21 mouse cellular contexts compared by ENCODE assay signal in genomic region chr16:22100067-22100466, GRCm38 (mm10).
DNase-seq lines count a peak whose midpoint lies in the region; TF ChIP-seq lines count a peak whose summit lies in the region.
"Had no signal": no experiment of that assay in that cellular context is flagged by ENCODE, and none has a peak within 500 bp of the region (broad histone marks: within the 10 kb centered on the region; RNA-seq: fewer than 3 reads in every experiment).

No protein-coding gene starts in this region.

- no peak for DNase-seq in heart, adult 2 months
- no peak for DNase-seq in heart, postnatal 4 days
- no peak for DNase-seq in left cerebral cortex, adult 2 months (ENCODE audit: extremely low spot score in 1 of 2, low spot score in 2 of 2)
- DNase-seq in left cerebral cortex, postnatal 25 days (ENCODE audit: low spot score in 2 of 2) = no peak
- no peak for DNase-seq in CH12.LX (ENCODE audit: extremely low read depth)
- DNase-seq in adrenal gland, postnatal 25 days = no peak
- DNase-seq in cerebellum, adult 11 months = no peak
- DNase-seq: cerebellum, adult 18-20 months; cerebellum, postnatal 36 days; heart, adult 11 months; kidney, adult 8-10 months; lung, postnatal 4 days; thymus, adult 2 months had no signal

- no peak overlapping the region for H3K4me2 ChIP-seq in CH12.LX (ENCODE audit: insufficient read depth, low read depth, poor library complexity, severe bottlenecking)
- H3K4me2 ChIP-seq: forebrain, embryonic 13.5 days; heart, embryonic 15.5 days; hindbrain, embryonic 14.5 days; liver, embryonic 15.5 days; midbrain, embryonic 12.5 days had no signal

- no peak overlapping the region for H3K9ac ChIP-seq in heart, adult 2 months (ENCODE audit: low read depth, low read length)
- H3K9ac ChIP-seq in CH12.LX (ENCODE audit: insufficient read depth, low read depth) = no peak overlapping the region
- H3K9ac ChIP-seq: forebrain, embryonic 13.5 days; heart, embryonic 15.5 days; hindbrain, embryonic 14.5 days; liver, embryonic 15.5 days; midbrain, embryonic 12.5 days had no signal

- H3K4me3 ChIP-seq in heart, adult 2 months = no peak overlapping the region
- H3K4me3 ChIP-seq in left cerebral cortex, adult 2 months = no peak overlapping the region
- H3K4me3 ChIP-seq in CH12.LX (replicated peaks in 1 of 3; ENCODE audit: low read depth in 2 of 3, low read length in 2 of 3, poor library complexity in 1 of 3) = no peak overlapping the region
- no peak overlapping the region for H3K4me3 ChIP-seq in bone marrow macrophage, adult 2 months (ENCODE audit: insufficient read depth, low read length)
- H3K4me3 ChIP-seq: embryonic facial prominence, embryonic 10.5 days; forebrain, embryonic 13.5 days; heart, embryonic 15.5 days; liver, embryonic 15.5 days; midbrain, embryonic 12.5 days; myocyte had no signal

- no peaks in the 10 kb centered on the region for H3K36me3 ChIP-seq in heart, adult 2 months (ENCODE audit: control insufficient read depth, insufficient read depth, low read length)
- H3K36me3 ChIP-seq in CH12.LX (replicated peaks in 1 of 2; ENCODE audit: control insufficient read depth in 1 of 2, insufficient read depth in 1 of 2, low read length in 1 of 2) = no peaks in the 10 kb centered on the region
- H3K36me3 ChIP-seq: heart, embryonic 15.5 days; liver, embryonic 15.5 days; midbrain, embryonic 12.5 days had no signal

- intact Hi-C loops in heart, adult 2 months (cut with DNase I) = loop anchor here (10.0 kb wide), 1 partner anchor 165 kb away; the partner anchor contains the start of gene Tra2b
- intact Hi-C loops in left cerebral cortex, adult 2 months (cut with DNase I) = no loop called here
- intact Hi-C loops in left cerebral cortex, postnatal 25 days (cut with DNase I) = loop anchor here (10.0 kb wide), 2 partner anchors 185 to 495 kb away; no protein-coding TSS in a partner anchor

- TF ChIP-seq RAD21 in CH12.LX (IDR thresholded peaks at IDR 0.05; ENCODE audit: low read depth, low read length) = peak; percentile 73

- no peak for TF ChIP-seq POLR2A in heart, adult 2 months (IDR thresholded peaks at IDR 0.05; ENCODE audit: insufficient read depth, low read depth, low read length)
- TF ChIP-seq POLR2A in CH12.LX (IDR thresholded peaks at IDR 0.05; ENCODE audit: low read depth, low read length) = no peak
- no peak for TF ChIP-seq POLR2A in bone marrow macrophage, adult 2 months (IDR thresholded peaks at IDR 0.05; ENCODE audit: borderline replicate concordance, low read depth, low read length)

- WGBS in heart, adult 2 months = 75% methylated on average over 2 of the region's 2 CpGs

- no peaks in the 10 kb centered on the region for H3K79me2 ChIP-seq in heart, adult 2 months (replicated peaks; ENCODE audit: control insufficient read depth, insufficient read depth, low read length)
- no peaks in the 10 kb centered on the region for H3K79me2 ChIP-seq in CH12.LX (replicated peaks; ENCODE audit: control insufficient read depth, extremely low read depth, insufficient read depth, poor library complexity, severe bottlenecking)

- no peaks in the 10 kb centered on the region for H3K27me3 ChIP-seq in heart, adult 2 months (ENCODE audit: control insufficient read depth, insufficient read depth, low read length)
- H3K27me3 ChIP-seq in CH12.LX (replicated peaks) = peaks cover 4% of the 10 kb centered on the region
- H3K27me3 ChIP-seq: forebrain, embryonic 13.5 days; heart, embryonic 15.5 days; liver, embryonic 15.5 days; midbrain, embryonic 12.5 days had no signal

- in situ Hi-C loops in CH12.LX (cut with MboI; ENCODE audit: low pct_ligation_motif_present, low pct_unique_long_range_greater_than_20kb, low sequenced_read_pairs) = no loop called here

- H3K9me3 ChIP-seq in CH12.LX (replicated peaks; ENCODE audit: low read length) = no peaks in the 10 kb centered on the region
- H3K9me3 ChIP-seq: heart, embryonic 15.5 days; liver, embryonic 15.5 days; midbrain, embryonic 12.5 days had no signal

- no peaks in the 10 kb centered on the region for H3K4me1 ChIP-seq in heart, adult 2 months (ENCODE audit: control insufficient read depth, insufficient read depth, low read length)
- peaks cover 2 to 22% of the 10 kb centered on the region in 2 experiments; a peak in 3 of 4 replicates for H3K4me1 ChIP-seq in CH12.LX (ENCODE audit: control insufficient read depth in 1 of 2, insufficient read depth in 2 of 2)
- peaks cover 35% of the 10 kb centered on the region for H3K4me1 ChIP-seq in bone marrow macrophage, adult 2 months (ENCODE audit: control insufficient read depth, insufficient read depth, low read length)
- H3K4me1 ChIP-seq: liver, embryonic 15.5 days had no signal

- no peak overlapping the region for H3K27ac ChIP-seq in heart, adult 2 months
- no peak overlapping the region for H3K27ac ChIP-seq in left cerebral cortex, adult 2 months
- H3K27ac ChIP-seq in CH12.LX (ENCODE audit: insufficient read depth, low read depth) = no peak overlapping the region
- H3K27ac ChIP-seq in bone marrow macrophage, adult 2 months (ENCODE audit: insufficient read depth, low read depth, low read length) = no peak overlapping the region
- H3K27ac ChIP-seq: embryonic facial prominence, embryonic 10.5 days; forebrain, embryonic 13.5 days; heart, embryonic 15.5 days; hindbrain, embryonic 14.5 days; liver, embryonic 15.5 days; midbrain, embryonic 12.5 days had no signal

- peak; percentile 47 for TF ChIP-seq CTCF in heart, adult 2 months (IDR thresholded peaks at IDR 0.05)
- TF ChIP-seq CTCF in left cerebral cortex, adult 2 months (IDR thresholded peaks at IDR 0.05) = peak; percentile 25
- TF ChIP-seq CTCF in CH12.LX (conservative IDR thresholded peaks at IDR 0.05 in 1 of 2, IDR thresholded peaks at IDR 0.05 in 1 of 2; ENCODE audit: low read depth in 2 of 2, low read length in 2 of 2) = peak; percentile 44 to 70; a peak in 3 of 4 replicates
- TF ChIP-seq CTCF in bone marrow macrophage, adult 2 months (IDR thresholded peaks at IDR 0.05; ENCODE audit: low read depth, low read length) = 0 out of 2 replicates have a peak, but pooled peaks have one; percentile 6

- dilution Hi-C loops in CH12.LX (cut with MboI; ENCODE audit: extremely low pct_ligation_motif_present, extremely low pct_unique_long_range_greater_than_20kb, low sequenced_read_pairs) = no loop called here

- TF ChIP-seq EP300 in heart, adult 2 months (IDR thresholded peaks at IDR 0.05; ENCODE audit: insufficient read depth, low read depth, low read length) = no peak
- no peak for TF ChIP-seq EP300 in CH12.LX (IDR thresholded peaks at IDR 0.05; ENCODE audit: low read length)

TF ChIP-seq in CH12.LX, 34 proteins besides CTCF, POLR2A, EP300 and RAD21:
- TF ChIP-seq IRF4 (IDR thresholded peaks at IDR 0.05; ENCODE audit: low read depth, low read length) = no peak
- no peak for TF ChIP-seq MEF2A (IDR thresholded peaks at IDR 0.05; ENCODE audit: borderline replicate concordance, low read depth, low read length)
- TF ChIP-seq ELF1 (IDR thresholded peaks at IDR 0.05; ENCODE audit: low read depth, low read length) = no peak
- no peak for TF ChIP-seq ZKSCAN1 (IDR thresholded peaks at IDR 0.05; ENCODE audit: borderline replicate concordance, low read depth, low read length)
- no peak for TF ChIP-seq NRF1 (IDR thresholded peaks at IDR 0.05; ENCODE audit: low read depth, low read length)
- no peak for TF ChIP-seq HCFC1 (IDR thresholded peaks at IDR 0.05; ENCODE audit: low read depth, low read length)
- TF ChIP-seq CHD1 (IDR thresholded peaks at IDR 0.05; ENCODE audit: low read depth, low read length) = no peak
- no peak for TF ChIP-seq JUND (conservative IDR thresholded peaks at IDR 0.05; ENCODE audit: low read depth, low read length)
- peak; percentile 43 for TF ChIP-seq SMC3 (IDR thresholded peaks at IDR 0.05; ENCODE audit: low read depth, low read length)
TF ChIP-seq in CH12.LX: peak in this region for 1.

Comparison
In these comparisons a context has a peak if more than half of its experiments do, and no peak if none do; other contexts are left out.
1. CTCF ChIP-seq: peak in every context shown above with its lines; median percentile 57 in CH12.LX; 47 in heart, adult 2 months; 25 in left cerebral cortex, adult 2 months; 6 in bone marrow macrophage, adult 2 months.